Mouse (Mus musculus): ENCODE measurements at regions not wholly inside any gene's neighbourhood (a gene's known extent, or its start where the extent isn't known, plus 50 kb on each side); places are given as distances from the start of the nearest gene placed in this dataset.

GRCm38 (mm10) chr17:66269567-66269966 lies 146.2 kb downstream of the Ddx11 start:
- Histone ChIP-seq H3K36me3 (ENCODE audit: control insufficient read depth, insufficient read depth, low read length) (no peaks in the 10 kb centered on the region), H3K4me3 (ENCODE audit: low read depth, low read length) (no peak overlapping the region), H3K27me3 (ENCODE audit: control insufficient read depth, insufficient read depth, low read length) (no peaks in the 10 kb centered on the region), H3K4me1 (ENCODE audit: control insufficient read depth, insufficient read depth, low read length) (peaks cover 5% of the 10 kb centered on the region), H3K9me3 (ENCODE audit: control insufficient read depth, low read length) (no peaks in the 10 kb centered on the region), H3K27ac (ENCODE audit: low read depth, low read length) (no peak overlapping the region), H3K9ac (ENCODE audit: low read length) (no peak overlapping the region), H3K4me2 (no peak overlapping the region)
- ATAC-seq (ENCODE audit: low FRiP score) (no peak), DNase-seq (ENCODE audit: low spot score, missing footprints) (no peak)
- 88% methylated on average over 6 of the region's 6 CpGs for WGBS

- no peak overlapping the region for H3K4me3 ChIP-seq (ENCODE audit: low read depth, low read length)
- H3K27ac ChIP-seq (ENCODE audit: low read depth, low read length), result no peak overlapping the region
- H3K4me2 ChIP-seq, result no peak overlapping the region
- ATAC-seq (ENCODE audit: low FRiP score) (peak; percentile 61; the same call in 1 of the 2 replicates), DNase-seq (ENCODE audit: low spot score, missing footprints) (no peak)
- H3K36me3 ChIP-seq (ENCODE audit: control insufficient read depth, insufficient read depth, low read length), result no peaks in the 10 kb centered on the region
- no peaks in the 10 kb centered on the region for H3K27me3 ChIP-seq (ENCODE audit: control insufficient read depth, insufficient read depth, low read length)
- WGBS, result 76% methylated on average over 7 of the region's 7 CpGs
- H3K4me1 ChIP-seq (ENCODE audit: control insufficient read depth, insufficient read depth, low read length), result peaks cover 3% of the 10 kb centered on the region
- no peaks in the 10 kb centered on the region for H3K9me3 ChIP-seq (ENCODE audit: control insufficient read depth, low read length)
- no peak overlapping the region for H3K9ac ChIP-seq (ENCODE audit: low read length)
Observed at GRCm38 (mm10) chr17:66271906-66272305, 148.6 kb downstream of the Ddx11 start.

- H3K9ac ChIP-seq (ENCODE audit: low read length), result no peak overlapping the region
- ATAC-seq (ENCODE audit: low FRiP score) (peak; percentile 85), DNase-seq (ENCODE audit: low spot score, missing footprints) (peak; percentile 86)
- H3K4me3 ChIP-seq (ENCODE audit: low read depth, low read length), result no peak overlapping the region
- no peaks in the 10 kb centered on the region for H3K9me3 ChIP-seq (ENCODE audit: control insufficient read depth, low read length)
- H3K4me2 ChIP-seq, result no peak overlapping the region
- H3K36me3 ChIP-seq (ENCODE audit: control insufficient read depth, insufficient read depth, low read length), result no peaks in the 10 kb centered on the region
- WGBS, result 63% methylated on average over 13 of the region's 13 CpGs
- H3K27ac ChIP-seq (ENCODE audit: low read depth, low read length), result peak overlapping the region; percentile 30; the same call in 1 of the 2 replicates
- H3K27me3 ChIP-seq (ENCODE audit: control insufficient read depth, insufficient read depth, low read length), result no peaks in the 10 kb centered on the region
- H3K4me1 ChIP-seq (ENCODE audit: control insufficient read depth, insufficient read depth, low read length), result peaks cover 7% of the 10 kb centered on the region
Observed at GRCm38 (mm10) chr17:66276778-66277177, 153.5 kb downstream of the Ddx11 start.

GRCm38 (mm10) chr17:66278037-66278436 lies 154.7 kb downstream of the Ddx11 start:
- DNase-seq (ENCODE audit: low spot score, missing footprints), result no peak
- Histone ChIP-seq H3K36me3 (ENCODE audit: control insufficient read depth, insufficient read depth, low read length) (no peaks in the 10 kb centered on the region), H3K4me1 (ENCODE audit: control insufficient read depth, insufficient read depth, low read length) (peaks cover 7% of the 10 kb centered on the region), H3K27ac (ENCODE audit: low read depth, low read length) (no peak overlapping the region), H3K9ac (ENCODE audit: low read length) (no peak overlapping the region), H3K9me3 (ENCODE audit: control insufficient read depth, low read length) (no peaks in the 10 kb centered on the region), H3K4me2 (no peak overlapping the region), H3K4me3 (ENCODE audit: low read depth, low read length) (no peak overlapping the region), H3K27me3 (ENCODE audit: control insufficient read depth, insufficient read depth, low read length) (no peaks in the 10 kb centered on the region)
- ATAC-seq (ENCODE audit: low FRiP score), result no peak
- WGBS, result 81% methylated on average over 5 of the region's 5 CpGs

GRCm38 (mm10) chr17:66285295-66285694 lies 162.0 kb downstream of the Ddx11 start:
- no peaks in the 10 kb centered on the region for H3K9me3 ChIP-seq (ENCODE audit: control insufficient read depth, low read length)
- no peak overlapping the region for H3K4me3 ChIP-seq (ENCODE audit: low read depth, low read length)
- H3K9ac ChIP-seq (ENCODE audit: low read length), result no peak overlapping the region
- no peaks in the 10 kb centered on the region for H3K36me3 ChIP-seq (ENCODE audit: control insufficient read depth, insufficient read depth, low read length)
- WGBS, result 89% methylated on average over 10 of the region's 10 CpGs
- no peak overlapping the region for H3K4me2 ChIP-seq
- ATAC-seq (ENCODE audit: low FRiP score) (no peak), DNase-seq (ENCODE audit: low spot score, missing footprints) (no peak)
- H3K27ac ChIP-seq (ENCODE audit: low read depth, low read length), result no peak overlapping the region
- H3K27me3 ChIP-seq (ENCODE audit: control insufficient read depth, insufficient read depth, low read length), result no peaks in the 10 kb centered on the region
- no peaks in the 10 kb centered on the region for H3K4me1 ChIP-seq (ENCODE audit: control insufficient read depth, insufficient read depth, low read length)
